Mouse (Mus musculus) cerebellum, adult 9-11 months (tissue): Measurements from ENCODE around the gene Coro1b.
"Not testable (repeated sequence)": the region's sequence is repeated elsewhere in the genome, so short reads cannot be mapped to it uniquely, and the experiment has no call there.

Source experiments
- DNase-seq: peaks from one replicate; pipeline ENCODE4 v3.0.0; 2022

Coro1b gene

GRCm38 (mm10) chr19:4121097-4121805 lies 27.2 kb upstream of the Coro1b start:
- DNase-seq: peak; percentile 99

- peak; percentile 48 for DNase-seq
These were observed 26.5 kb upstream of the Coro1b start for GRCm38 (mm10) chr19:4121896-4122295.

- no peak for DNase-seq
These were observed 25.7 kb upstream of the Coro1b start for GRCm38 (mm10) chr19:4122411-4123370.

DNA sequence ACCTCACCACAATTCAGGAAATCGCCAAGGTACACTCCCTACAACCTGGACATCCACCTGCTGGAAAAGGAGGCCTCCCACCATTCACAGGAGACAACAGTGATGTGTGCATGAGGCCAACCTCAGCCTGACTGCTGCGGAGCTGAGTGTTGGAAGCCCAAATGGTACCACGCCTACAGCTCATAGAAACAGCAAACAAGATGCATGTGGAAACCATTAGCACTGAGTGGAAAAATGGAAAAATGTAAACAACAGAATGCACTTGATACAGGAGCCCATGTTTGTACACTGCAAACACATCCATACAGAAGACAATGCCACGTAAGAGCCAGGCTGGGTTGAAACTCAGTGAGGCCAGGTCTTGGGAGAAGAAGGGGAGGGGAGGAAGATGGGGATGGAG lies 24.0 kb upstream of the Coro1b start:
- peak; percentile 57 for DNase-seq

DNA sequence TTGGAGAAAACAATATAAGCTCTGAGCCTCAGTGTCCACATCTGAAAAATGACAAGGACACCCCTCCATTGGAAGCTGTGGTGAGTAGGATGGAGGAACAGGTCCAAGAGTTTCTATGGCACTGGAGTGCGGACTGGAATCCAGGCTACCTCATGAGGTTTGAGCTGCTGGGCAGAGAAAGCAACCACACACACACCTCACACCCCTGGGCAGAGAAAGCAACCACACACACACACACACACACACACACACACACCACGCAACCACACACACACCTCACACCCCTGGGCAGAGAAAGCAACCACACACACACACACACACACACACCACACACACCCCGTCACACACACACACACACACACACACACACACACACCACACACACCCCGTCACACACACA lies 23.2 kb upstream of the Coro1b start:
- peak; percentile 68 for DNase-seq

DNA sequence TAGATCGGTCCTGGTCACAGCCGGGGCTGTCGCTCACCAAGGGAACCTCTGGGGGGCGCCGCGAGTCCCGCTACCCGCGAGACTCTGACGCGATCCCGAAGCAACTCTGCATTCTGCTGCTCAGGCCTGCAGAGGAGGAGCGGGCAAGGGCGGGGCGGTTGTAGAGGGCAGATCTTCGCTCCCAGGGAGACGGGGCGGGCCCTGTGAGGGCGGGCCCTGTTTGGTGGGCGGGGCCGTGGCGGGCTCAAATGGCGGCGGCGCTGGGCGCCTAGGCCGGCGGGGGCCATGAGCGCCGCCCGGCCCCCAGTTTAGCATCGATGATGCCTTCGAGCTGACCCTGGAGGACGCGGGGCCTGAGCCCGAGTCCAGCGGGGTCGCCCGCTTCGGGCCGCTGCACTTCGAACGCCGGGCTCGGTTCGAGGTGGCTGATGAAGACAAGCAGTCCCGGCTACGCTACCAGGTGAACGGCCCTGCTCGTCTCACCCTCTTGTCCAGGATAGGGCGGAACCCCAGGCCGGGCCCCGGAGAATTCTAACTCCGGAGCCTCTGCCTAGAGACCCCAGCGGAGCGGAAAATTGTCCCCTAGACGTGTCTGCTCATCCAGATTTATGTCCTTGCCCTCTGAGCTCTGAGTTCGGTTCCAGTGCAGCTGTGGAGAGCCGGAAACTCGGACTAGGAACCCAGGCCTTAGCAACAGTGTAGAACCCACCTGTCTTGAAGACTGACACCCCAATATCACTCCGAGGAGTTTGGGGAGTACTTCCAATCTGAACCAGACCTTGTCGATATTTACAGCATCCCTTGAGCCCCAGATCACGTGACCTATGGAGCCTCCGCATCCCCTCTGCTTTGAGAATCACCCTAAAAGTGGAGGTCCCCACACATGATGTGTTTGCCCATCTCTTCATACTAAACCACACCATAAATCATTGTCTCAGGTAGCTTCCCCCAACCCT lies 22.4 kb upstream of the Coro1b start, which contains the start of gene Aip:
Gene Aip (minus strand): TSS at position 118 of the 956 bp plus-strand sequence.
- DNase-seq: peak; percentile 99

GRCm38 (mm10) chr19:4126759-4127495 lies 21.5 kb upstream of the Coro1b start:
- DNase-seq: peak; percentile 69

DNA sequence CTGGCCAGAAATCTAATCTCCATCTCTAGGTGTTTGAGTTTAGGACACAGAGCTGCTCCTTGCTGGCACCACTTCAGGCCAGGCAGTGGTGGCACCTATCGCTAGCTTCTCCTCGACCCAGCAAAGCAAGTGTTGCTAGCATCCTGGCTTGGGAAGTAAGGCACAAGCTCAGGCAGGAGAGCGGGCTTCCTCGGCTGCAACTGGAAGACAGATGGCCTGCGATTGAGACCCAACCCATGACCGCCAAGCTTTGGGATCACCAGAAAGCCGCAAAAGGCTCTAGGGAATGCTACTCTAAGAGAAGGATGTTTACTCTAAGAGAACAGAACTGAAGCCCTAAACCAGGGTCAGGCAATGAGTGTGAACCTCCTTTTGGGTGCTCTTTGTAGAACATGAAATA lies 19.0 kb upstream of the Coro1b start:
- DNase-seq: no peak

DNA sequence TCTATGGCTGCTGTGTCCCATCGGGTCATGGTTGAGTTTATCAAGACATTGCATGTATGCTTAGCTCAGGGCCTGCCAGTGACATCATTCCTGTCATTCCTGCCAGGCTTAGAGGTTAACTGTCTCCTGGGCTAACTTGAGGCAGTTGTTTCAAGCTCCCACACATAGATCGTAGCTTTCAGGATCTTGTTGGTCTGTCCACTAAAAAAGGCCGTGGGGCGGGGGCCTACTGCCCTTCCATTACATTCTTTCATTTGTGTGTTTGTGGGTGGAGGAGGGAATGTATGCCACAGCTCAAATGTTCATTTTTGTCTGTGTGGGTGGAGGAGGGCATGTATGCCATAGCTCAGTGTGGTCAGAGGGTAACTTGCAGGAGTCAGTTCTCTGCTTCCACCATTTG lies 18.3 kb upstream of the Coro1b start:
- DNase-seq: no peak

- DNase-seq: no peak
These were observed 17.3 kb upstream of the Coro1b start for GRCm38 (mm10) chr19:4131075-4131474.

- no peak for DNase-seq
These were observed 16.7 kb upstream of the Coro1b start for GRCm38 (mm10) chr19:4131768-4132167.

- no peak for DNase-seq
These were observed 14.1 kb upstream of the Coro1b start for GRCm38 (mm10) chr19:4134354-4134753.

DNA sequence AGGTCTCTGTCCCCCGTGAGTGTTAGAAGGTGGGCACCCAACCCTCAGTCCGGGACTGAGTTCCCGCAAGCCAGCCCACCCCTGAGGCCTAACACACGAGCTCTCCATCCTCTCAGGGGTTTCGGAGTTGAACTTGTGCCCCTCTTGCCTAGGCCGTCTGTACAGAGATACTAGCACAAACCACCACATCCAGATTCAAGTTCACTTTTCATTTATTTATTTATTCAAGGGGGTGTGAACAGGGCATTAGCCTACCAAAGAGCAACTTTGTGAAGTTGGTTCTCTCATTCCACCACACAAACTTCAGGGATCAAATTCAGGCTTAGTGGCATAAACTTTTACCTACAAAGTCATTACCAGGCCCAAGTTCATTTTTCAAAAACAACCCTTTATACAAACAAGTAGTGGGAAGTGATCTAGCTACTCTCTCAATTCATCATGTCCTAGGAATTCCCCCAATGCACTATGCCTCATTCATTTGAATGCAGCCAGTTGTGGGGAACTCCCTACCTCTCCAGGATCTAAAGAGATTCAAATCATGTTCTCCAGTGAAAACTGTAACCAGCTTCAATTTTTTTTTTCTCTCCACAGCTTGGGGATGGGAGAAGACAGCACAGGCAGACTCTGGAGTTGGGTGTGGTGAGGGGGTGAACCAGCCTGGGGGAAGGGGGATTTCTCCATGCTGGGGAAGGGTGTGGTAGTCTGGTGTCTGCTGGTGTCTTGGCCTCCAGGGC lies 13.0 kb upstream of the Coro1b start:
- not testable (repeated sequence) for DNase-seq

- DNase-seq: not testable (repeated sequence)
These were observed 12.5 kb upstream of the Coro1b start for GRCm38 (mm10) chr19:4135963-4136345.

- DNase-seq: no peak
These were observed 12.0 kb upstream of the Coro1b start for GRCm38 (mm10) chr19:4136463-4136862.

DNA sequence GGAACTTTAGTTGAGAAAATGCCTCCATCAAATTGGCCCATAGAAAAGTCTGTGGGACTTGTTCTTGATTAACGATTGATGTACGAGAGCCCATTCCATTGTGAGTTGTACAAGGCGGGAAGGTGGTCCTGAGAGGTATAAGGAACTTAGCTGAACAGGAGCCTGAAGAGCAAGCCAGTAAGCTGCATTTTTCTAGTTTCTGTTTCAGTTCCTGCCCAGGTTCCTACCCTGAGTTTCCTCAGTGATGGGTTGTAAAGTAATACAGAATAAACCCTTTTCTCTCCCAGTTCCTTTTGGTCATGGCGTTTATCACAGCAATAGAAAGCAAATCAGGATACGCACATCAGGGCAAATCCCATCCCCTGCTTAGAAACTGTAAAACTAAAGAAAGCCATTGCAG lies 10.5 kb upstream of the Coro1b start:
- DNase-seq: no peak

DNA sequence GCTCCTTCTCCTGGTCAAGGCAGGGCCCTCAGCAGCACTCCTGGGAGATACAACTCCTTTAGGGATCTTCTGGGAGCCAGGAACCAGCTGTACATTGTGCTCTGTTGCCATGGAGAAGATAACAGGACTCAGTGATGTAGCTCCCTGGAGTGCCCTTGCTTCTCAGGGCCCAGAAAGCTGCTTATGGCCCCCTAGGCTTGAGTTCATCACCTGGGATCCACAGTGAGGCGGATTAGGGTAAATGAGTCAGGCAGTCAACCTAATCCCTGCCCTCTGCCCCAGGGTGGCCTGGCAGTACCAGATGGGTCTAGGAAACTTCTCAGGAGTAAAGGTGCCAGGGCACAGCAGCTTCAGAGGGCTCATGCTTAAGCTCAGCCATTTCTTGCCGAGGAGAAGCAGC lies 9.0 kb upstream of the Coro1b start, which contains the start of gene Gpr152:
Gene Gpr152 (plus strand): TSS at position 342 of the 400 bp plus-strand sequence.
- no peak for DNase-seq

- DNase-seq: no peak
These were observed 8.3 kb upstream of the Coro1b start for GRCm38 (mm10) chr19:4140147-4140546.

- peak; percentile 46 for DNase-seq
These were observed 5.8 kb upstream of the Coro1b start for GRCm38 (mm10) chr19:4142416-4143173.

GRCm38 (mm10) chr19:4143759-4144268 lies 4.6 kb upstream of the Coro1b start, which contains the start of gene Cabp4:
Cabp4 (minus strand) TSS chr19:4144033.
- no peak for DNase-seq
